Mouse (Mus musculus) layer of hippocampus, adult 2 months (tissue): ENCODE data around the gene Defb33. TPM values are rescaled to one million over a fixed set of nuclear protein-coding genes. Genes with fewer than 3 reads are reported as not detected.

Experiments
- DNase-seq, 2 experiments: peaks; one replicate each; pipeline ENCODE4 v3.0.0; 2022; ENCODE audit warnings: low spot score in 2 of 2
- H3K27ac ChIP-seq: fragments of 200-600 bp; 2 replicates; pipeline ENCODE4 v1.8.1; 2022
- H3K4me3 ChIP-seq: fragments of 200-600 bp; 2 replicates; pipeline ENCODE4 v1.8.1; 2022; ENCODE audit warnings: mild to moderate bottlenecking
- CTCF ChIP-seq: fragments of 200-600 bp; conservative IDR thresholded peaks from 2 replicates; pipeline ENCODE4 v1.8.1; 2022; ENCODE audit warnings: antibody characterized with exemption, mild to moderate bottlenecking, moderate library complexity
- long read RNA-seq, 2 experiments: library from polyadenylated mRNA; stranded (forward); transcript quantifications; one replicate each; pipeline ENCODE4 v2.0.0; 2021; ENCODE audit warnings: borderline mapping rate in 2 of 2
- total RNA-seq, 2 experiments: library from RNA; stranded (reverse); gene quantifications; 2 replicates each; pipeline ENCODE4 v1.2.3; 2021

Defb33 gene
- not detected for total RNA-seq
- long read RNA-seq, experiment 1: 0 reads
- long read RNA-seq, experiment 2: 0 reads

- no peak within 1 kb of the TSS for H3K27ac ChIP-seq
Measured at GRCm38 (mm10) chr8:20892369-20892768, at the start of gene Defb33. Gene Defb33, plus strand, starts transcription at chr8:20892669.

GRCm38 (mm10) chr8:20874608-20875007, 17.9 kb upstream of the Defb33 start:
- no peak for TF ChIP-seq CTCF
- Histone ChIP-seq H3K27ac (no peak overlapping the region), H3K4me3 (no peak overlapping the region)
- DNase-seq: no peak

More at GRCm38 (mm10) chr8:20892369-20892768, at the start of gene Defb33:
- no peak within 1 kb of the TSS for H3K4me3 ChIP-seq
- DNase-seq: no peak
- TF ChIP-seq CTCF: no peak

GRCm38 (mm10) chr8:20902527-20902926, 10.1 kb downstream of the Defb33 start, which contains the start of gene Gm15056:
Gene Gm15056, minus strand, starts transcription at chr8:20902627.
- Histone ChIP-seq H3K4me3 (no peak within 1 kb of the TSS), H3K27ac (no peak within 1 kb of the TSS)
- TF ChIP-seq CTCF: no peak
- DNase-seq: no peak

GRCm38 (mm10) chr8:20907119-20907518, 14.7 kb downstream of the Defb33 start:
- H3K27ac ChIP-seq: no peak overlapping the region

GRCm38 (mm10) chr8:20908256-20908655, 15.8 kb downstream of the Defb33 start:
- no peak overlapping the region for H3K4me3 ChIP-seq
- DNase-seq: no peak
- no peak overlapping the region for H3K27ac ChIP-seq
- TF ChIP-seq CTCF: no peak

More at GRCm38 (mm10) chr8:20907119-20907518, 14.7 kb downstream of the Defb33 start:
- TF ChIP-seq CTCF: no peak
- DNase-seq: no peak
- H3K4me3 ChIP-seq: no peak overlapping the region

GRCm38 (mm10) chr8:20912288-20912687, 19.8 kb downstream of the Defb33 start:
- no peak for DNase-seq
- Histone ChIP-seq H3K4me3 (no peak overlapping the region), H3K27ac (no peak overlapping the region)
- no peak for TF ChIP-seq CTCF

- no peak within 1 kb of the TSS for H3K4me3 ChIP-seq
- H3K27ac ChIP-seq: no peak within 1 kb of the TSS
- no peak for DNase-seq
- no peak for TF ChIP-seq CTCF
Measured at GRCm38 (mm10) chr8:20921971-20922370, 29.5 kb downstream of the Defb33 start, which contains the start of gene Gm6040. Gene Gm6040, minus strand, starts transcription at chr8:20922071.

GRCm38 (mm10) chr8:20944610-20945009, 52.1 kb downstream of the Defb33 start, which contains the start of gene AY761185:
Gene AY761185, minus strand, starts transcription at chr8:20944710.
- H3K4me3 ChIP-seq: no peak within 1 kb of the TSS
- H3K27ac ChIP-seq: no peak within 1 kb of the TSS
- no peak for DNase-seq
- TF ChIP-seq CTCF: no peak

Other genes starting within 250 kb of the Defb33 start
- not detected for gene Gm15056, start 10.0 kb downstream of the Defb33 start, total RNA-seq
- gene Gm6040, start 29.4 kb downstream of the Defb33 start, total RNA-seq: not detected
- gene AY761185, start 52.0 kb downstream of the Defb33 start, total RNA-seq: not detected
- gene Defa21, start 132.9 kb downstream of the Defb33 start, total RNA-seq: not detected
- not detected for gene Defa23, start 162.4 kb downstream of the Defb33 start, total RNA-seq
- not detected for gene Defa35, start 172.4 kb downstream of the Defb33 start, total RNA-seq
- gene Defa25, start 191.8 kb downstream of the Defb33 start, total RNA-seq: not detected
- gene Gm14851, start 203.4 kb downstream of the Defb33 start, total RNA-seq: not detected
- gene Defa30, start 242.0 kb downstream of the Defb33 start, total RNA-seq: not detected